Mouse (Mus musculus): ENCODE data around the gene Ttc16. TPM values are rescaled to one million over a fixed set of nuclear protein-coding genes. Genes with fewer than 3 reads are reported as not detected.

Gene Ttc16
- total RNA-seq, 1 experiment: 0.94 TPM

DNA sequence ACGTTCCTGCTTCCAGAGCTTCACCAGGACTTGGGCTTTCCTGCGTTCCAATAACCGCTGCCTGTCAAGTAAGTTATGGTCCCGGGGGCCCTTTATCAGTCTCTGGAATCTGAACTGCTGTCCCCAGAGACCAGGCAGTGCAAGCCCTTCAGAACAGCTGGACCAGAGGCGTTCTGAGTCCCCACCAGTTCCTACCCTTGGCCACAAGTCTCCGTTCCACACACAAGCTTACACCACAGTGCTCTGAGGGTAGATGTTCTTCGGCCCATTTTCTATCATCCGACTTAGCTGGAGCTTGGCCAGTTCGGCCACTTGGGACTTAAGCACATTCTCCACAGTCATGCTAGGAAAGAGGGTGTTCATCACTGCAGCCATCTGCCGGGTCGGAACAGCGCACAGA, 8.2 kb downstream of the Ttc16 start:
- H3K36me3 ChIP-seq (ENCODE audit: control insufficient read depth, insufficient read depth, low read length, poor library complexity, severe bottlenecking): no peaks in the 10 kb centered on the region; the same call in 1 of the 2 replicates
- no peaks in the 10 kb centered on the region for H3K9me3 ChIP-seq (ENCODE audit: control insufficient read depth, insufficient read depth, low read depth, low read length)
- no peak overlapping the region for H3K9ac ChIP-seq (ENCODE audit: insufficient read depth, low read depth, low read length, poor library complexity, severe bottlenecking)
- H3K27ac ChIP-seq (ENCODE audit: insufficient read depth, low read depth, low read length, poor library complexity, severe bottlenecking): no peak overlapping the region
- TF ChIP-seq ZC3H11A (IDR thresholded peaks at IDR 0.05; ENCODE audit: borderline replicate concordance, low read depth, low read length): no peak
- TF ChIP-seq HCFC1 (IDR thresholded peaks at IDR 0.05; ENCODE audit: borderline replicate concordance, insufficient read depth, low read length): no peak
- TF ChIP-seq MAFK (IDR thresholded peaks at IDR 0.05; ENCODE audit: insufficient read depth, low read depth, low read length): no peak
- no peak for TF ChIP-seq CHD2 (IDR thresholded peaks at IDR 0.05; ENCODE audit: low read depth, low read length)
- TF ChIP-seq ZNF384 (IDR thresholded peaks at IDR 0.05; ENCODE audit: low read depth, low read length): no peak
- in situ Hi-C loops (cut with MboI; ENCODE audit: low sequenced_read_pairs in 2 of 2, unreplicated experiment in 2 of 2): no loop called here
- peaks cover 0 to 17% of the 10 kb centered on the region in 2 experiments; a peak in 2 of 4 replicates for H3K4me1 ChIP-seq (ENCODE audit: control insufficient read depth in 2 of 2, insufficient read depth in 2 of 2, low read length in 2 of 2, poor library complexity in 1 of 2)
- H3K4me3 ChIP-seq (ENCODE audit: insufficient read depth in 1 of 2, low read depth in 1 of 2, low read length in 2 of 2, poor library complexity in 1 of 2, severe bottlenecking in 1 of 2): no peak overlapping the region
- DNase-seq (ENCODE audit: low read depth, low spot score): no peak

DNA sequence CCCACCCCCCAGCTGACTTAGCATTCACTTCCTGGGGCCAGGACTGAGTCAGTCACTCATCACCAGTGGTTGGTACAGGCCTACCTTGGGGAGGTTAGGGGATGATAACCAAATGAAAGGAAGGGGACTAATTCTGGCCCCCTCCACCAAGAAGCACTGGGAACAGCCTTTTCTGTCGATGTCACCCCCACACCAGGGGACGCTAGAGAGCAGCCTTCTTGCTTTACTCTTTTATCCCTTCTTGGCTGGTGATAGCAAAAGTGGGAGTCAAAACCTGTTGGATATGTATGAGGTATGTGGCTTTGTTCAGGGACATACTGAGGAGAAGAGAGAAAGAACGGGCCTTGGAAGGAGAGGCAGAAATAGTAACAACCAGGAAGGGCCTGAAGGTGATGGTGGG, 12.1 kb downstream of the Ttc16 start:
- H3K9me3 ChIP-seq (ENCODE audit: control insufficient read depth, insufficient read depth, low read depth, low read length): no peaks in the 10 kb centered on the region
- H3K36me3 ChIP-seq (ENCODE audit: control insufficient read depth, insufficient read depth, low read length, poor library complexity, severe bottlenecking): peaks cover 11% of the 10 kb centered on the region
- TF ChIP-seq ZNF384 (IDR thresholded peaks at IDR 0.05; ENCODE audit: low read depth, low read length): no peak
- TF ChIP-seq ZC3H11A (IDR thresholded peaks at IDR 0.05; ENCODE audit: borderline replicate concordance, low read depth, low read length): no peak
- TF ChIP-seq CHD2 (IDR thresholded peaks at IDR 0.05; ENCODE audit: low read depth, low read length): no peak
- TF ChIP-seq MAFK (IDR thresholded peaks at IDR 0.05; ENCODE audit: insufficient read depth, low read depth, low read length): no peak
- no peak for TF ChIP-seq HCFC1 (IDR thresholded peaks at IDR 0.05; ENCODE audit: borderline replicate concordance, insufficient read depth, low read length)
- H3K4me3 ChIP-seq (ENCODE audit: insufficient read depth in 1 of 2, low read depth in 1 of 2, low read length in 2 of 2, poor library complexity in 1 of 2, severe bottlenecking in 1 of 2): no peak overlapping the region
- H3K9ac ChIP-seq (ENCODE audit: insufficient read depth, low read depth, low read length, poor library complexity, severe bottlenecking): no peak overlapping the region
- peaks cover 0 to 7% of the 10 kb centered on the region in 2 experiments; a peak in 1 of 4 replicates for H3K4me1 ChIP-seq (ENCODE audit: control insufficient read depth in 2 of 2, insufficient read depth in 2 of 2, low read length in 2 of 2, poor library complexity in 1 of 2)
- no peak overlapping the region for H3K27ac ChIP-seq (ENCODE audit: insufficient read depth, low read depth, low read length, poor library complexity, severe bottlenecking)
- in situ Hi-C loops (cut with MboI; ENCODE audit: low sequenced_read_pairs in 2 of 2, unreplicated experiment in 2 of 2): no loop called here
- no peak for DNase-seq (ENCODE audit: low read depth, low spot score)

DNA sequence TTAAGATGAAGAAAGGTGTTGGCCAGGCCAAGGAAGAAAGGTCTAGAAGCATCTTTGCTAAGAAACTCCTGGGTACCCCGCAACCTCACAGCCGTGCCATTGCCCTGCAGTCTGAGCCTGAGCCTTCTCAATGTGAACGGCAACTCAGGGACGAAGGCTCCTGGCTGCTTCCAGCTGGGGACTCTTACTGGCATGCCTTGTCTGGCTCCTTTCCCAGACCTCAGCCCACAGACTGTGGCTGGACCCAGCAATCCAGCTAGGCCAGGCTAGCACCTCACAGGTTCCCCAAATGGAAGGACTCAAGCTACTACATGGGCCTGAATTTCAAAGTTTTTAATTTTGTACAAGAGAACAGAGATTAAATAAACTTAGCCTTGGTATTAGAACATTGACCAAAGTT, 13.6 kb downstream of the Ttc16 start:
- H3K9ac ChIP-seq (ENCODE audit: insufficient read depth, low read depth, low read length, poor library complexity, severe bottlenecking): no peak overlapping the region
- no peak for DNase-seq (ENCODE audit: low read depth, low spot score)
- peaks cover 11% of the 10 kb centered on the region for H3K36me3 ChIP-seq (ENCODE audit: control insufficient read depth, insufficient read depth, low read length, poor library complexity, severe bottlenecking)
- H3K27ac ChIP-seq (ENCODE audit: insufficient read depth, low read depth, low read length, poor library complexity, severe bottlenecking): no peak overlapping the region
- no peak overlapping the region for H3K4me3 ChIP-seq (ENCODE audit: insufficient read depth in 1 of 2, low read depth in 1 of 2, low read length in 2 of 2, poor library complexity in 1 of 2, severe bottlenecking in 1 of 2)
- no peak for TF ChIP-seq ZC3H11A (IDR thresholded peaks at IDR 0.05; ENCODE audit: borderline replicate concordance, low read depth, low read length)
- no peak for TF ChIP-seq MAFK (IDR thresholded peaks at IDR 0.05; ENCODE audit: insufficient read depth, low read depth, low read length)
- TF ChIP-seq CHD2 (IDR thresholded peaks at IDR 0.05; ENCODE audit: low read depth, low read length): no peak
- no peak for TF ChIP-seq ZNF384 (IDR thresholded peaks at IDR 0.05; ENCODE audit: low read depth, low read length)
- no peak for TF ChIP-seq HCFC1 (IDR thresholded peaks at IDR 0.05; ENCODE audit: borderline replicate concordance, insufficient read depth, low read length)
- H3K9me3 ChIP-seq (ENCODE audit: control insufficient read depth, insufficient read depth, low read depth, low read length): no peaks in the 10 kb centered on the region
- in situ Hi-C loops (cut with MboI; ENCODE audit: low sequenced_read_pairs in 2 of 2, unreplicated experiment in 2 of 2): no loop called here
- peaks cover 0 to 5% of the 10 kb centered on the region in 2 experiments; a peak in 1 of 4 replicates for H3K4me1 ChIP-seq (ENCODE audit: control insufficient read depth in 2 of 2, insufficient read depth in 2 of 2, low read length in 2 of 2, poor library complexity in 1 of 2)

DNA sequence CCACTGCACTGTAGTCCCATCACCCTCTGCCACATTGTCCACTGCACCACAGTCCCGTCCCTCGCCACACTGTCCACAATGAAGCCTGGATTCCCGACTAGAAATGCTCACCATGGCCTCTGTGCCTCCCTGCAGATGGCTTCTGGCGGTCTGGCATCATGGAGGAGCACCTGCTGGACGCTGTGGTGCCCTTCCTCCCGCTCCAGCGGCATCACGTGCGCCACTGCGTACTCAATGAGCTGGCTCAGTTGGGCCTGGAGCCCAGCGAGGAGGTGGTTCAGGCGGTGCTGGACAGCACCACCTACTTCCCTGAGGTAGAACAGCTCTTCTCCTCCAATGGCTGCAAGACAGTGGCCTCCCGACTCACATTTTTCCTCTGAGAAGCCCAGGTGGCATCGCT, 14.1 kb downstream of the Ttc16 start:
- no peak overlapping the region for H3K9ac ChIP-seq (ENCODE audit: insufficient read depth, low read depth, low read length, poor library complexity, severe bottlenecking)
- TF ChIP-seq HCFC1 (IDR thresholded peaks at IDR 0.05; ENCODE audit: borderline replicate concordance, insufficient read depth, low read length) (no peak), ZC3H11A (IDR thresholded peaks at IDR 0.05; ENCODE audit: borderline replicate concordance, low read depth, low read length) (no peak), ZNF384 (IDR thresholded peaks at IDR 0.05; ENCODE audit: low read depth, low read length) (no peak), MAFK (IDR thresholded peaks at IDR 0.05; ENCODE audit: insufficient read depth, low read depth, low read length) (no peak), CHD2 (IDR thresholded peaks at IDR 0.05; ENCODE audit: low read depth, low read length) (no peak)
- no peaks in the 10 kb centered on the region for H3K9me3 ChIP-seq (ENCODE audit: control insufficient read depth, insufficient read depth, low read depth, low read length)
- H3K4me1 ChIP-seq (ENCODE audit: control insufficient read depth in 2 of 2, insufficient read depth in 2 of 2, low read length in 2 of 2, poor library complexity in 1 of 2): peaks cover 0 to 5% of the 10 kb centered on the region in 2 experiments; a peak in 1 of 4 replicates
- no peak overlapping the region for H3K27ac ChIP-seq (ENCODE audit: insufficient read depth, low read depth, low read length, poor library complexity, severe bottlenecking)
- in situ Hi-C loops (cut with MboI; ENCODE audit: low sequenced_read_pairs in 2 of 2, unreplicated experiment in 2 of 2): no loop called here
- H3K36me3 ChIP-seq (ENCODE audit: control insufficient read depth, insufficient read depth, low read length, poor library complexity, severe bottlenecking): peaks cover 11% of the 10 kb centered on the region
- H3K4me3 ChIP-seq (ENCODE audit: insufficient read depth in 1 of 2, low read depth in 1 of 2, low read length in 2 of 2, poor library complexity in 1 of 2, severe bottlenecking in 1 of 2): no peak overlapping the region
- DNase-seq (ENCODE audit: low read depth, low spot score): no peak

DNA sequence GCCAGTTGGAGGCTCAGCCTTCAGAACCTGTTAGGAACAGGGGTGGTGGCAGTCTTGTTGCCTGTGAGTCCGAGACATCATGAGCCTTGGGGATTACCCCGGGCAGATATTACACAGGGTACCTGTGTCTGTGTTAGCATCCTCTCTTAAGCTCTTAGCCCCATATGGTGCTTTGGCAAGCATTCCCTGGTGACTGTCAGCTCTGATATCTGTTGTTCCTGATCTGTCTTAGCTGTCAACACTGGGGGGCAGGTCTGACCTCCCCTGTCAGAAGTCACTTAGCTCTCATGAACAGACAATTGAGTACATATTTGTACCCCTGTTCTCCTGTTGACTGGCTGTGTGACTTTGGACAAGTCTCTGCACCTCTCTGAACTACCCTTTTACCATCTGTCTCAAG, 16.4 kb downstream of the Ttc16 start:
- TF ChIP-seq MAFK (IDR thresholded peaks at IDR 0.05; ENCODE audit: insufficient read depth, low read depth, low read length) (no peak), ZNF384 (IDR thresholded peaks at IDR 0.05; ENCODE audit: low read depth, low read length) (no peak), HCFC1 (IDR thresholded peaks at IDR 0.05; ENCODE audit: borderline replicate concordance, insufficient read depth, low read length) (no peak), CHD2 (IDR thresholded peaks at IDR 0.05; ENCODE audit: low read depth, low read length) (no peak), ZC3H11A (IDR thresholded peaks at IDR 0.05; ENCODE audit: borderline replicate concordance, low read depth, low read length) (no peak)
- Histone ChIP-seq H3K9me3 (ENCODE audit: control insufficient read depth, insufficient read depth, low read depth, low read length) (no peaks in the 10 kb centered on the region), H3K36me3 (ENCODE audit: control insufficient read depth, insufficient read depth, low read length, poor library complexity, severe bottlenecking) (peaks cover 11% of the 10 kb centered on the region), H3K9ac (ENCODE audit: insufficient read depth, low read depth, low read length, poor library complexity, severe bottlenecking) (no peak overlapping the region), H3K27ac (ENCODE audit: insufficient read depth, low read depth, low read length, poor library complexity, severe bottlenecking) (no peak overlapping the region), H3K4me1 (ENCODE audit: control insufficient read depth in 2 of 2, insufficient read depth in 2 of 2, low read length in 2 of 2, poor library complexity in 1 of 2) (peaks cover 0 to 2% of the 10 kb centered on the region in 2 experiments; a peak in 1 of 4 replicates), H3K4me3 (ENCODE audit: insufficient read depth in 1 of 2, low read depth in 1 of 2, low read length in 2 of 2, poor library complexity in 1 of 2, severe bottlenecking in 1 of 2) (no peak overlapping the region)
- no peak for DNase-seq (ENCODE audit: low read depth, low spot score)
- in situ Hi-C loops (cut with MboI; ENCODE audit: low sequenced_read_pairs in 2 of 2, unreplicated experiment in 2 of 2): no loop called here

Data from ES-E14 (cell line).